Mouse (Mus musculus): ENCODE data around the gene Zfp36. TPM values are rescaled to one million over a fixed set of nuclear protein-coding genes. Genes with fewer than 3 reads are reported as not detected.

The Zfp36 gene
- polyA plus RNA-seq, 1 experiment from 2014 or later = 27.2 TPM

DNA sequence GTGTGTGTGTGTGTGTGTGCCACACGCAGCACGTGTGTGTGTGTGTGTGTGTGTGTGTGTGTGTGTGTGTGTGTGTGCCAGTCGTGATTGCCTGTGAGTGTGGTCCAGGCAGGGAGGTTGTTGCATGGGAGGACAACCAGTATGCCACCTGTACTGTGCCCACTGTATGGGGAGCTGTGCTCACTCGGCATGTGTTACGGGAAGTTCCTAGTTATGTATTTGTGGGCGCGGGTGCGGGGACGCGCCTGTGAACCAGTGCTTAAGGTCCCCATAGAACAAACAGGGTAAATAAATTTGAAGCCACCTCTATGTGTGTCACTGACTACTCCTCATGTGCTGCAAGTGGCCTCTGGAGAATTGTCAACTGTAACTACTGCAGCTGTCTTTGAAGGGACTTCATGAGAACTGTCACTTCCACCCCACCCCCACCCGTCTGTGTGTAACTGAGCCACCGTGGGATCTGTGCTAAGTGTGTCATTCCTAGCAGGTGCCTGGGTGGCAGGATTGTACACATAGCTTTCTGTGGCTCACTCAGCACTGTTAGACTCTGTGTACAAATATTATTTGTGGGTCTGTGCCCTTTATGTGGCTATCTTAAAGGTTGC is 2.4 kb upstream of the Zfp36 start:
- peaks cover 50% of the 10 kb centered on the region for H3K4me1 ChIP-seq (replicated peaks)
- no peaks in the 10 kb centered on the region for H3K27me3 ChIP-seq (replicated peaks)
- 50% methylated on average over 9 of the region's 12 CpGs for WGBS
- peak overlapping the region; percentile 23; the same call in 1 of the 2 replicates for H3K9ac ChIP-seq
- H3K4me3 ChIP-seq (replicated peaks) = peak overlapping the region; percentile 31; the same call in 1 of the 2 replicates
- peak overlapping the region; percentile 71 for H3K4me2 ChIP-seq (replicated peaks)
- peak; percentile 1 for ATAC-seq
- H3K9me3 ChIP-seq = no peaks in the 10 kb centered on the region
- H3K36me3 ChIP-seq = 0 out of 2 replicates have a peak, but pooled peaks cover 3% of the 10 kb centered on the region
- H3K27ac ChIP-seq = peak overlapping the region; percentile 98

GRCm38 (mm10) chr7:28381938-28382337 is 1.9 kb upstream of the Zfp36 start:
- peak overlapping the region; percentile 31 for H3K4me3 ChIP-seq (replicated peaks)
- H3K27me3 ChIP-seq (replicated peaks) = no peaks in the 10 kb centered on the region
- peak overlapping the region; percentile 71 for H3K4me2 ChIP-seq (replicated peaks)
- H3K9me3 ChIP-seq = no peaks in the 10 kb centered on the region
- ATAC-seq = peak; percentile 41
- peak overlapping the region; percentile 98 for H3K27ac ChIP-seq
- H3K9ac ChIP-seq = peak overlapping the region; percentile 62
- 0 out of 2 replicates have a peak, but pooled peaks cover 3% of the 10 kb centered on the region for H3K36me3 ChIP-seq
- peaks cover 55% of the 10 kb centered on the region for H3K4me1 ChIP-seq (replicated peaks)
- WGBS = 1% methylated on average over 20 of the region's 20 CpGs

GRCm38 (mm10) chr7:28381017-28381790 is 1.2 kb upstream of the Zfp36 start:
- Histone ChIP-seq H3K4me2 (replicated peaks) (peak overlapping the region; percentile 71), H3K9ac (peak overlapping the region; percentile 62), H3K36me3 (0 out of 2 replicates have a peak, but pooled peaks cover 3% of the 10 kb centered on the region), H3K4me3 (replicated peaks) (peak overlapping the region; percentile 31), H3K4me1 (replicated peaks) (peaks cover 58% of the 10 kb centered on the region), H3K9me3 (no peaks in the 10 kb centered on the region), H3K27ac (peak overlapping the region; percentile 98), H3K27me3 (replicated peaks) (no peaks in the 10 kb centered on the region)
- WGBS = 4% methylated on average over 30 of the region's 30 CpGs
- peak; percentile 24 for ATAC-seq

DNA sequence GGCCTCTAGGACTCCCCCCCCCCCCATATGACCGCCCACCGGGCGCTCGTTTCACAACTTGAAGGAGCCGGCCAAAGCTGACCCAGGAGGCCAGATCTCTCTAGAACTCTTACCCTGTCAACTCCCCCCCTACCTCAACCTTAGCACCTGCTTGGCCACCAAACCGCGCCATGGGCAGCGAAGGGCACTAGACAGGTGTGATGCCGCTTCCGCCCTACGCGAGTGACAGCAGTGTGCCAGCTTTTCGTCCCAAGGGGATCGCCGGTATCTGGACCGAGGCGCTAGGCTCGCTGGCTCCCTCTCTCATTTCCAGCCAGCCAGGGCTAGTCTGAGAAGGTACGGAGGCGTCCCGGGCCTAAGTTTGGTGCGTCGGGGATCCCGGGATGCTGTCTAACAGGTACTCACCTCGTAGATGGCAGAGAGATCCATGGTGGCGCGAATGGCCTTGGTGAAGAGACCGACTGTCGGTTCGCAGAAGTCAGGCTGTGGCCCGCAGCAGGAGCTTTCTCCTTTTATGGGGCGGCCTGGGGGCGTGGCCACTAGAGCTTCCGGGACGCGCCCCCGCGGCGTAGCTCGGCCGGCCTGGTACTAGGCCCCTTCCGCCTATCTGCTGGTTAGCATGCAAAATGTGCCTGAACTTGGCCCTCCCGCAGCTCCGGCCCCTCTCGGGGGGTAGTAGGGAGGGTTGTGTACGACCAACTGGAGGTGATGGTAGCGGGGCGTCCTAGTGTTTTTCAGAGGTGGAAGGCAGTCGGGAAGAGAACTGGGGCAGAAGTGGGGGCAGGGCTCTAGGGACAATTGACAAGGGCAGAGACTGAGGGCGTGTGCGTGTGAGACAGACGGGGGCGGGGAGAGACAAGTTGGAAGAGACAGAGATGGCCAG is 1.0 kb downstream of the Zfp36 start:
- Histone ChIP-seq H3K4me2 (replicated peaks) (peak overlapping the region; percentile 87), H3K4me1 (replicated peaks) (peaks cover 61% of the 10 kb centered on the region), H3K9ac (peak overlapping the region; percentile 89), H3K4me3 (replicated peaks) (peak overlapping the region; percentile 75), H3K36me3 (no peaks in the 10 kb centered on the region), H3K9me3 (no peaks in the 10 kb centered on the region), H3K27me3 (replicated peaks) (no peaks in the 10 kb centered on the region), H3K27ac (peak overlapping the region; percentile 98)
- ATAC-seq = peak; percentile 54
- under 1% methylated on average over 53 of the region's 53 CpGs for WGBS

GRCm38 (mm10) chr7:28378066-28378690 is 1.9 kb downstream of the Zfp36 start:
- H3K27me3 ChIP-seq (replicated peaks) = no peaks in the 10 kb centered on the region
- no peaks in the 10 kb centered on the region for H3K9me3 ChIP-seq
- no peak for ATAC-seq
- H3K27ac ChIP-seq = peak overlapping the region; percentile 98
- peak overlapping the region; percentile 87 for H3K4me2 ChIP-seq (replicated peaks)
- peak overlapping the region; percentile 89 for H3K9ac ChIP-seq
- no peaks in the 10 kb centered on the region for H3K36me3 ChIP-seq
- 23% methylated on average over 32 of the region's 32 CpGs for WGBS
- peaks cover 61% of the 10 kb centered on the region for H3K4me1 ChIP-seq (replicated peaks)
- H3K4me3 ChIP-seq (replicated peaks) = peak overlapping the region; percentile 75

GRCm38 (mm10) chr7:28377190-28378065 is 2.6 kb downstream of the Zfp36 start:
- ATAC-seq = no peak
- WGBS = 63% methylated on average over 18 of the region's 18 CpGs
- Histone ChIP-seq H3K4me3 (replicated peaks) (peak overlapping the region; percentile 75), H3K4me2 (replicated peaks) (peak overlapping the region; percentile 87), H3K9ac (peak overlapping the region; percentile 89), H3K27me3 (replicated peaks) (no peaks in the 10 kb centered on the region), H3K9me3 (no peaks in the 10 kb centered on the region), H3K36me3 (no peaks in the 10 kb centered on the region), H3K4me1 (replicated peaks) (peaks cover 54% of the 10 kb centered on the region), H3K27ac (peak overlapping the region; percentile 98)

GRCm38 (mm10) chr7:28376011-28376771 is 3.9 kb downstream of the Zfp36 start:
- Histone ChIP-seq H3K4me1 (replicated peaks) (peaks cover 44% of the 10 kb centered on the region), H3K9ac (peak overlapping the region; percentile 65), H3K36me3 (no peaks in the 10 kb centered on the region), H3K9me3 (no peaks in the 10 kb centered on the region), H3K4me3 (replicated peaks) (peak overlapping the region; percentile 38), H3K27ac (peak overlapping the region; percentile 98), H3K27me3 (replicated peaks) (no peaks in the 10 kb centered on the region), H3K4me2 (replicated peaks) (peak overlapping the region; percentile 87)
- WGBS = 2% methylated on average over 30 of the region's 30 CpGs
- ATAC-seq = peak; percentile 26

- Histone ChIP-seq H3K36me3 (no peaks in the 10 kb centered on the region), H3K4me1 (replicated peaks) (peaks cover 44% of the 10 kb centered on the region), H3K9me3 (no peaks in the 10 kb centered on the region), H3K4me2 (replicated peaks) (peak overlapping the region; percentile 87), H3K27me3 (replicated peaks) (no peaks in the 10 kb centered on the region), H3K9ac (peak overlapping the region; percentile 65), H3K4me3 (replicated peaks) (peak overlapping the region; percentile 38), H3K27ac (peak overlapping the region; percentile 98)
- WGBS = under 1% methylated on average over 36 of the region's 36 CpGs
- peak; percentile 52 for ATAC-seq
These were observed 4.7 kb downstream of the Zfp36 start for GRCm38 (mm10) chr7:28375176-28375921.

DNA sequence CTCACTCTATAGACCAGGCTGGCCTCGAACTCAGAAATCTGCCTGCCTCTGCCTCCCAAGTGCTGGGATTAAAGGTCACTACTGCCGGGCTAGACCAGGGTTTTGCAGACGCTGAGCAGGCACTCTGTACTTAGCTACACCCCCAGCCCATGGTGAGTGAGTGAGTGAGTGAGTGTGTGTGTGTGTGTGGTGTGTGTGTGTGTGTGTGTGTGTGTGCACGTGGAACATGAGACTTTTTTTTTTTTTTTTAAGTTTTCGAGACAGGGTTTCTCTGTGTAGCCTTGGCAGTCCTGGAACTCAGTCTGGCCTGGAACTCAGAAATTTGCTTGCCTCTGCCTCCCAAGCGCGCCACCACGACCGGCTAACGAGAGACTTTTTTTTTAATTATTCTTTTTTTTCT is 5.4 kb downstream of the Zfp36 start:
- Histone ChIP-seq H3K4me3 (replicated peaks) (no peak overlapping the region), H3K9me3 (no peaks in the 10 kb centered on the region), H3K4me1 (replicated peaks) (peaks cover 45% of the 10 kb centered on the region), H3K27ac (peak overlapping the region; percentile 98), H3K4me2 (replicated peaks) (peak overlapping the region; percentile 87), H3K36me3 (no peaks in the 10 kb centered on the region), H3K9ac (no peak overlapping the region), H3K27me3 (replicated peaks) (no peaks in the 10 kb centered on the region)
- ATAC-seq = no peak
- 65% methylated on average over 10 of the region's 10 CpGs for WGBS

All from intestine, embryonic 15.5 days (tissue).